Mouse (Mus musculus) G1E (cell line): Measurements from ENCODE around the gene Zfp93. TPM values are rescaled to one million over a fixed set of nuclear protein-coding genes. Genes with fewer than 3 reads are reported as not detected.

Source experiments
- ATAC-seq: 2 replicates; pipeline ENCODE4 v1.8.0; 2016; ENCODE audit warnings: mild to moderate bottlenecking; ENCODE audit not compliant: insufficient number of reproducible peaks, poor library complexity, low FRiP score, severe bottlenecking; ENCODE audit errors: extremely low read depth
- DNase-seq: peaks from one replicate; pipeline ENCODE4 v3.0.0; 2012; ENCODE audit warnings: low spot score
- H3K27me3 ChIP-seq: 2 replicates; pipeline ENCODE4 v1.6.1; 2012; ENCODE audit warnings: mild to moderate bottlenecking, low read length, inconsistent platforms; ENCODE audit not compliant: insufficient read depth
- H3K36me3 ChIP-seq: replicated peaks from 2 replicates; pipeline ENCODE3; 2012; ENCODE audit warnings: mild to moderate bottlenecking, inconsistent platforms
- H3K4me1 ChIP-seq: 2 replicates; pipeline ENCODE4 v1.6.1; 2012; ENCODE audit warnings: low read depth, low read length, inconsistent platforms, mixed read lengths; ENCODE audit not compliant: insufficient read depth
- H3K4me3 ChIP-seq: 2 replicates; pipeline ENCODE4 v1.5.1; 2012; ENCODE audit warnings: low read depth, mild to moderate bottlenecking, inconsistent platforms, low read length, moderate library complexity, mixed read lengths
- H3K9me3 ChIP-seq: replicated peaks from 2 replicates; pipeline ENCODE4 v1.6.1; 2012; ENCODE audit warnings: inconsistent platforms
- CTCF ChIP-seq: IDR thresholded peaks from 2 replicates; pipeline ENCODE4 v1.5.1; 2012; ENCODE audit warnings: low read depth, low read length, inconsistent platforms, mixed read lengths
- GATA1 ChIP-seq: IDR thresholded peaks from 2 replicates; pipeline ENCODE4 v1.6.1; 2012; ENCODE audit warnings: borderline replicate concordance, low read length, inconsistent platforms, mixed read lengths
- GATA2 ChIP-seq: IDR thresholded peaks from 2 replicates; pipeline ENCODE4 v1.6.1; 2012; ENCODE audit warnings: low read depth, low read length, inconsistent platforms, borderline replicate concordance
- POLR2AphosphoS5 ChIP-seq: IDR thresholded peaks from 2 replicates; pipeline ENCODE4 v1.6.1; 2012; ENCODE audit warnings: low read depth, low read length, inconsistent platforms; ENCODE audit not compliant: insufficient replicate concordance
- TAL1 ChIP-seq: conservative IDR thresholded peaks from 2 replicates; pipeline ENCODE4 v1.6.1; 2012; ENCODE audit warnings: low read depth, low read length, inconsistent platforms, mixed read lengths
- polyA plus RNA-seq: library from polyadenylated mRNA; stranded (reverse); fragments of >175 nt; gene quantifications from 2 replicates; pipeline ENCODE4 v1.2.3, GENCODE M21; 2012
- total RNA-seq, 2 experiments: library from RNA; stranded (forward) in 1 of 2; stranded (reverse) in 1 of 2; fragments of 200-1000 nt in 1 of 2; fragments of >200 nt in 1 of 2; fragmentation: Nextera tagmentation in 1 of 2; gene quantifications; 2 replicates each; pipeline ENCODE4 v1.2.3; 2014 to 2017

The Zfp93 gene
- total and polyA plus RNA-seq, 3 experiments, result 0.36 to 2.4 (median 2.3) TPM

DNA sequence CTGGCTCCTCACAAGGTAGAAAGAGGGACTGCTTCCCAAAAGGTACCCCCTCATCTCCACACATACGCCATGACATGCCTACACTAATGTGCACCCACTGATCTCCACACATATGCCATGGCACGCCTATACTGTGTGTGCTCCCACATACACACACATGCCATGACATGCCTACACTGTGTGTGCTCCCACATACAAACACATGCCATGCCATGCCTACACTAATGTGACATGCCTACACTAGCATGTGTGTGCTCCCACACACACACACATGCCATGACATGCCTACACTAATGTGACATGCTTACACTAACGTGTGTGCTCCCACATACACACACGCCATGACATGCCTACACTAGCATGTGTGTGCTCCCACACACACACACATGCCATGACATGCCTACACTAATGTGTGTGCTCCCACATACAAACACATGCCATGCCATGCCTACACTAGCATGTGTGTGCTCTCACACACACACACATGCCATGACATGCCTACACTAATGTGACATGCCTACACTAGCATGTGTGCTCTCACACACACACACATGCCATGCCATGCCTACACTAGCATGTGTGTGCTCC is 20.0 kb downstream of the Zfp93 start:
- DNase-seq (no peak), ATAC-seq (peak; percentile 22; the same call in 1 of the 2 replicates)
- no peak overlapping the region for H3K4me3 ChIP-seq
- 0 out of 2 replicates have a peak, but pooled peaks cover 8% of the 10 kb centered on the region for H3K9me3 ChIP-seq
- TF ChIP-seq GATA2 (no peak), POLR2AphosphoS5 (0 out of 2 replicates have a peak, but pooled peaks have one; percentile 82)
- peaks cover 47% of the 10 kb centered on the region for H3K36me3 ChIP-seq
- H3K27me3 ChIP-seq, result 0 out of 2 replicates have a peak, but pooled peaks cover 2% of the 10 kb centered on the region
- no peaks in the 10 kb centered on the region; the same call in 1 of the 2 replicates for H3K4me1 ChIP-seq

DNA sequence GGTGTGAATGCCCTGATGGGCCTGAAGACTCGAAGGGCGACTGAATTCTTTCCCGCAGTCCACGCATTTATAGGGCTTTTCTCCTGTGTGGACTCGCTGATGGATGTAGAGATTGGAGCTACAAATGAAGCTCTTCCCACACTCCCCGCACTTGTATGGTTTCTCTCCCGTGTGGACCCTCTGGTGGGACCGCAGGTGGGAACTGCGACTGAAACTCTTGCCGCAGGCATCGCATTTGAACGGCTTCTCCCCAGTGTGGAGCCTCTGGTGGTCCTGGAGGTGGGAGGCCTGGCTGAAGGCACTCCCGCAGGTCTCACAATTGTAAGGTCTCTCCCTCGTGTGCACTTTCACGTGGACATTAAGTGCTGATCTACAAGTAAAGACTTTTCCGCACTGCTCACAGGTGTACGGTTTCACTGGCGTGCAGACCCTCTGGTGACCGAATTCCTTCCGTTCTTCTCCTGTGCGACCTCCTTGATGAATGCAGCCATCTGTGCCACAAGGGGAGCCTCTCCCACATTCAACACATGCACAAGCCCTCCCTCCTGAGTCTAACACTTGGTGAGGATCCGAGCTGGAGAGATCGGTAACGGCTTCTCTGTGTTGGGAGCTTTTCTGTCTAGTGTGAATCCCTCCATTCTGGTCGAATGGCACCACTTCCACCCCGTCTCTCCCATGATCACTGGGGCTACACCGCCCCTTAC is 21.3 kb downstream of the Zfp93 start:
- no peak for TF ChIP-seq TAL1
- TF ChIP-seq GATA2, result no peak
- no peak for TF ChIP-seq GATA1
- TF ChIP-seq POLR2AphosphoS5, result no peak
- TF ChIP-seq CTCF, result no peak
- 0 out of 2 replicates have a peak, but pooled peaks cover 2% of the 10 kb centered on the region for H3K27me3 ChIP-seq
- peaks cover 8% of the 10 kb centered on the region; the same call in 1 of the 2 replicates for H3K9me3 ChIP-seq
- no peaks in the 10 kb centered on the region; the same call in 1 of the 2 replicates for H3K4me1 ChIP-seq
- peaks cover 61% of the 10 kb centered on the region for H3K36me3 ChIP-seq
- ATAC-seq (no peak), DNase-seq (no peak)
- H3K4me3 ChIP-seq, result no peak overlapping the region

DNA sequence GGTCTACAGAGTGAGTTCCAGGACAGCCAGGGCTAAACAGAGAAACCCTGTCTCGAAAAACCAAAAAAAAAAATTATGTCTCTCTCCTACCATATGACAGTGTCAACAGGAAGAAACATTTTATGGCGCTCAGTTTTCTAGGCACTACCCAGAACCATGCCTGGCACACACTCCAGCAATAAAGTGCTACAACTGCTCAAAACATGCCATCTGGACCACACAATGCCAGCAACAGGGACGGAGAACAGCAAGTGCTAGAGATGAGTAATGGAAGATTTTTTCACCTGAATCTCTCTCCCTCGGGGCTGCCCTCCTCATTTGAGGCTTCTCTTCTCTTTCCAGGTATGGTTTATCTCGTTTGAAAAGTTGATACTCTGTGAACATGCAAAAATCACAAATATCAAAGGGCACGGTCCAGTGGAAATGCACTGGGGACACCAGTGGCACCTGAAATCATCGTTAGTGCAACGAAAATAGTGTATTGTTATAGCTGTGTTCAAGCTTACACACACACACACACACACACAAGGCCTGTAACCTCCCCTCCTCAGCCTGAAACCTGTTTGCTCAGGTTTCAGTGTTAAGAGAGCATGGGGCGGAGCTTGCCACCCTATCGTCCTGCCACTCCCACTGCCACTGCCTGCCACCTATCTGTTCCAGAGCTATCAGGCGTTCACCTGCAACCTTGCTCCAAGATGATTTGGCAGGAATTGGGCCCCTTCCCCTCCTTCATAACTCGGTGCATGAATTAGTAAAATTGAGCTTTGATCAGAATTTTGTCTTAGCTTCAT is 23.0 kb downstream of the Zfp93 start:
- Histone ChIP-seq H3K27me3 (no peaks in the 10 kb centered on the region), H3K9me3 (peaks cover 8% of the 10 kb centered on the region; the same call in 1 of the 2 replicates), H3K4me3 (no peak overlapping the region), H3K4me1 (peaks cover 9% of the 10 kb centered on the region), H3K36me3 (peaks cover 75% of the 10 kb centered on the region)
- ATAC-seq, result no peak
- DNase-seq, result no peak
- TF ChIP-seq CTCF (no peak), GATA1 (no peak), TAL1 (no peak)

DNA sequence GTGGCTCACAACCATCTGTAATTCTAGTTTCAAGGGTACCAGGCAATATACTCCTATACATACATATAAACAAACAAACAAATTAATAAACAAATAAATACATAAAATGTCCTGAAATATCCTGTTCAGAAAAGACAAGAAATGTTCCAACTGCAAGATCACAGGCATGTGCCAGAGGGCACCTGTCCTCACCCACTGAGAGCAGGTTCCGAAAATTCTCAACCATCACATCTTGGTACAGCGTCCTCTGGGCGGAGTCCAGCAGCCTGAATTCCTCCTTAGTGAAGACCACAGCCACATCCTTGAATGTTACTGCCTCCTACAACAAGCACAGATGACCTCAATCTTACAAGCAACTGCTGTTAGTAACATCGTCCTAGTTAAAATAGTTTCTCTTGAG is 24.5 kb downstream of the Zfp93 start:
- H3K27me3 ChIP-seq, result no peaks in the 10 kb centered on the region
- DNase-seq (no peak), ATAC-seq (no peak)
- no peak overlapping the region for H3K4me3 ChIP-seq
- H3K4me1 ChIP-seq, result peaks cover 14% of the 10 kb centered on the region
- H3K9me3 ChIP-seq, result peaks cover 8% of the 10 kb centered on the region; the same call in 1 of the 2 replicates
- H3K36me3 ChIP-seq, result peaks cover 75% of the 10 kb centered on the region
- no peak for TF ChIP-seq CTCF
- TF ChIP-seq TAL1, result no peak
- no peak for TF ChIP-seq POLR2AphosphoS5
- TF ChIP-seq GATA2, result no peak
- no peak for TF ChIP-seq GATA1

DNA sequence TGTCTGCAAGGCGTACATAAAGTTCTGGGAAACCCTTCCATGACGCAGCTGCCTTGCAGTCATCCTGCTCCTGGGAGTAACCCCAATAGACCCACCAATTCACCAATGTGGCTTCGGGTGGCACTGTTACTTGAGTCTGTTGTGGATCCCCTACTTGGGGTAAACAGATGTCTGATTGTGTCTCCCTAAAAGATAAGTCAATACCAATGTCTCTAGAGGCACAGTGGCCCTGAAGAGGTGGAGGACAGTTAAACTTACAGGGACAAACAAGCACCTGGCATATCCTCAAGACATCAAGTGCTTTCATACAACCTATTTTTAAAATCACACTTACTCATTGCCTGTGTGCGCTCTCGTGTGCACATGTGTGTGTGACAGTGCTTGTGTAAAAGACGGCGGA is 25.2 kb downstream of the Zfp93 start:
- Histone ChIP-seq H3K4me1 (peaks cover 20% of the 10 kb centered on the region), H3K27me3 (no peaks in the 10 kb centered on the region), H3K36me3 (peaks cover 70% of the 10 kb centered on the region), H3K9me3 (peaks cover 4% of the 10 kb centered on the region; the same call in 1 of the 2 replicates), H3K4me3 (no peak overlapping the region)
- ATAC-seq (no peak), DNase-seq (no peak)
- TF ChIP-seq GATA2 (no peak), GATA1 (no peak), TAL1 (no peak), POLR2AphosphoS5 (no peak), CTCF (no peak)

DNA sequence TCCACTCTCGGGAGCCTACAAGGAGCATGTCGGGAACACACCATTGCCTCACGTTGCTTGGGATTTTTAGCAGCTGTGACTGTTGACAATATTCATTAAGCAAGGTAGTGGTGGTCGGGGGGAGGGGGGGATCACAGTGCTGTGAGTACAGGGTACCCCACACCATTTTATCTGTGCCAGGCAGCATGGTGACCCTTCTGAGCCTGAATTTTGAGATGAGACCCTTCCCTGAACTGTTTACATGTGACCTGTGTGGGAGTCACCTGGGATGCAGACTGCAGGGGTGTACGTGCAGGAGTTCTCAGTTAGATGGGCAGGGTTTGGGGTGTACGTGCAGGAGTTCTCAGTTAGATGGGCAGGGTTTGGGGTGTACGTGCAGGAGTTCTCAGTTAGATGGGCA is 26.2 kb downstream of the Zfp93 start:
- DNase-seq (no peak), ATAC-seq (no peak)
- Histone ChIP-seq H3K36me3 (peaks cover 62% of the 10 kb centered on the region), H3K9me3 (peaks cover 3% of the 10 kb centered on the region; the same call in 1 of the 2 replicates), H3K4me3 (no peak overlapping the region), H3K27me3 (no peaks in the 10 kb centered on the region), H3K4me1 (peaks cover 20% of the 10 kb centered on the region)
- no peak for TF ChIP-seq TAL1
- TF ChIP-seq CTCF, result no peak
- TF ChIP-seq POLR2AphosphoS5, result no peak
- TF ChIP-seq GATA2, result no peak
- no peak for TF ChIP-seq GATA1
